Comparison of ENCODE assay signal across 10 mouse cellular contexts in genomic region chr3:94502243-94502642, GRCm38 (mm10). TPM values are rescaled to one million over a fixed set of nuclear protein-coding genes. Genes with fewer than 3 reads are reported as not detected.
DNase-seq lines count a peak whose midpoint lies in the region; ATAC-seq and TF ChIP-seq lines count a peak whose summit lies in the region.
"Had no signal": no experiment of that assay in that cellular context is flagged by ENCODE, and none has a peak within 500 bp of the region (broad histone marks: within the 10 kb centered on the region; RNA-seq: fewer than 3 reads in every experiment).

No protein-coding gene starts in this region.

- peak; percentile 12 to 33 for DNase-seq in layer of hippocampus, postnatal 25 days (ENCODE audit: extremely low spot score in 1 of 2, low spot score in 1 of 2)
- no peak for DNase-seq in layer of hippocampus, adult 9-10 months (ENCODE audit: low spot score)
- DNase-seq in NIH3T3 (ENCODE audit: low read depth): peak; percentile 67
- DNase-seq in induced T-regulatory cell, adult 2 months (ENCODE audit: low read depth): peak; percentile 39
- DNase-seq in B cell, adult 2 months: no peak
- DNase-seq in left cerebral cortex, postnatal 25 days (ENCODE audit: low spot score in 2 of 2): no peak

- no peak for TF ChIP-seq POLR2A in cortical plate, adult 2 months (IDR thresholded peaks at IDR 0.05; ENCODE audit: extremely low read depth, insufficient read depth, low read length)

- ATAC-seq in neural tube, embryonic 15.5 days (ENCODE audit: low FRiP score): 0 out of 2 replicates have a peak, but pooled peaks have one; percentile 41

- H3K9ac ChIP-seq in neural tube, embryonic 15.5 days (replicated peaks): no peak overlapping the region
- H3K9ac ChIP-seq: embryonic facial prominence, embryonic 13.5 days; liver, embryonic 15.5 days had no signal

- H3K4me3 ChIP-seq in cortical plate, adult 2 months (ENCODE audit: insufficient read depth, low read length): no peak overlapping the region
- H3K4me3 ChIP-seq in neural tube, embryonic 15.5 days (replicated peaks): no peak overlapping the region
- H3K4me3 ChIP-seq: embryonic facial prominence, embryonic 13.5 days; liver, embryonic 15.5 days had no signal

- H3K4me2 ChIP-seq in neural tube, embryonic 15.5 days: no peak overlapping the region
- H3K4me2 ChIP-seq: embryonic facial prominence, embryonic 13.5 days; liver, embryonic 15.5 days had no signal

- no peak overlapping the region for H3K27ac ChIP-seq in cortical plate, adult 2 months (ENCODE audit: insufficient read depth, low read length)
- H3K27ac ChIP-seq in neural tube, embryonic 15.5 days (replicated peaks): no peak overlapping the region
- H3K27ac ChIP-seq: embryonic facial prominence, embryonic 13.5 days; liver, embryonic 15.5 days had no signal

- WGBS in neural tube, embryonic 15.5 days: 74% methylated on average over 3 of the region's 3 CpGs

- intact Hi-C loops in left cerebral cortex, postnatal 25 days (cut with DNase I): loop anchor here (1.0 to 5.0 kb wide), 2 partner anchors 46 to 135 kb away; no protein-coding TSS in a partner anchor

- no peaks in the 10 kb centered on the region for H3K9me3 ChIP-seq in neural tube, embryonic 15.5 days (replicated peaks)
- H3K9me3 ChIP-seq: embryonic facial prominence, embryonic 13.5 days; liver, embryonic 15.5 days had no signal

- H3K4me1 ChIP-seq in cortical plate, adult 2 months (ENCODE audit: control insufficient read depth, insufficient read depth, low read length): no peaks in the 10 kb centered on the region
- H3K4me1 ChIP-seq in neural tube, embryonic 15.5 days: no peaks in the 10 kb centered on the region
- H3K4me1 ChIP-seq: embryonic facial prominence, embryonic 13.5 days; liver, embryonic 15.5 days had no signal

- peak; percentile 85 for TF ChIP-seq CTCF in cortical plate, adult 2 months (IDR thresholded peaks at IDR 0.05; ENCODE audit: extremely low read depth, insufficient read depth, low read length)

- H3K27me3 ChIP-seq in neural tube, embryonic 15.5 days (replicated peaks): no peaks in the 10 kb centered on the region
- H3K27me3 ChIP-seq: embryonic facial prominence, embryonic 13.5 days; liver, embryonic 15.5 days had no signal

- peaks cover 36% of the 10 kb centered on the region for H3K36me3 ChIP-seq in neural tube, embryonic 15.5 days

RNA-seq across cellular contexts. Expression of gene Riiad1, which starts 22.1 kb away (rescaled TPM):
- 1 to 10 TPM; 5.8 to 6.9 TPM for total RNA-seq in layer of hippocampus, postnatal 25 days (2021)
- polyA plus RNA-seq in cortical plate, adult 2 months (2012; rRNA removed): 3.2 and 4.1 TPM in 2 replicates
- polyA plus RNA-seq in neural tube, embryonic 15.5 days (2015; fragmentation: Nextera tagmentation; extraction: Ambion mirVana): 14.1 and 16.1 TPM in 2 replicates
- 1 to 10 TPM; 4.2 to 5.3 TPM for total RNA-seq in left cerebral cortex, postnatal 25 days (2021)

RNA-seq across cellular contexts. Expression of gene Celf3, which starts 24.1 kb away (rescaled TPM):
- 100 to 1,000 TPM; 165 to 198 TPM for total RNA-seq in layer of hippocampus, postnatal 25 days (2021)
- polyA plus RNA-seq in cortical plate, adult 2 months (2012; rRNA removed): 314 and 357 TPM in 2 replicates
- 157 and 210 TPM in 2 replicates for polyA plus RNA-seq in neural tube, embryonic 15.5 days (2015; fragmentation: Nextera tagmentation; extraction: Ambion mirVana)
- total RNA-seq in left cerebral cortex, postnatal 25 days (2021): 100 to 1,000 TPM; 166 to 170 TPM

RNA-seq across cellular contexts. Expression of gene Oaz3, which starts 58.5 kb away (rescaled TPM):
- not detected for total RNA-seq in layer of hippocampus, postnatal 25 days (2021)
- polyA plus RNA-seq in cortical plate, adult 2 months (2012; rRNA removed): 0.15 and 0.25 TPM in 2 replicates
- polyA plus RNA-seq in neural tube, embryonic 15.5 days (2015; fragmentation: Nextera tagmentation; extraction: Ambion mirVana): 0.78 and 0.97 TPM in 2 replicates
- not detected for total RNA-seq in left cerebral cortex, postnatal 25 days (2021)
- polyA plus RNA-seq: embryonic facial prominence, embryonic 13.5 days had no signal

RNA-seq across cellular contexts. Expression of gene Mrpl9, which starts 59.1 kb away (rescaled TPM):
- total RNA-seq in layer of hippocampus, postnatal 25 days (2021): 10 to 100 TPM; 42.1 to 46.8 TPM
- 46.0 and 47.9 TPM in 2 replicates for polyA plus RNA-seq in cortical plate, adult 2 months (2012; rRNA removed)
- 61.8 and 63.3 TPM in 2 replicates for polyA plus RNA-seq in neural tube, embryonic 15.5 days (2015; fragmentation: Nextera tagmentation; extraction: Ambion mirVana)
- total RNA-seq in left cerebral cortex, postnatal 25 days (2021): 10 to 100 TPM; 37.8 to 38.9 TPM

Comparison
In these comparisons a context has a peak if more than half of its experiments do, and no peak if none do; other contexts are left out.
1. DNase-seq: peak in layer of hippocampus, postnatal 25 days (2 of 2), NIH3T3 (single experiment) and induced T-regulatory cell, adult 2 months (single experiment); none in layer of hippocampus, adult 9-10 months (single experiment), B cell, adult 2 months (0 of 2) and left cerebral cortex, postnatal 25 days (0 of 2).